Mouse (Mus musculus) cerebellum, postnatal 36 days (tissue): Measurements from ENCODE around the gene Slc39a11.

Experiments
- DNase-seq, 2 experiments: peaks; one replicate each; pipeline ENCODE4 v3.0.0; 2021 to 2022; ENCODE audit warnings: mixed read lengths in 2 of 2

The Slc39a11 gene

GRCm38 (mm10) chr11:113389637-113390036 is 260.2 kb downstream of the Slc39a11 start:
- DNase-seq, result peak in 1 of 2 experiments; percentile 3

GRCm38 (mm10) chr11:113382674-113383571 is 267.0 kb downstream of the Slc39a11 start:
- DNase-seq, result no peak

- no peak for DNase-seq
Observed at GRCm38 (mm10) chr11:113381550-113381949, 268.3 kb downstream of the Slc39a11 start.

- no peak for DNase-seq
Observed at GRCm38 (mm10) chr11:113378867-113379266, 271.0 kb downstream of the Slc39a11 start.

- no peak for DNase-seq
Observed at GRCm38 (mm10) chr11:113376066-113376465, 273.8 kb downstream of the Slc39a11 start.

- DNase-seq, result no peak
Observed at GRCm38 (mm10) chr11:113373926-113374325, 276.0 kb downstream of the Slc39a11 start.

- peak in 1 of 2 experiments; percentile 14 for DNase-seq
Observed at GRCm38 (mm10) chr11:113373331-113373730, 276.5 kb downstream of the Slc39a11 start.

GRCm38 (mm10) chr11:113368046-113368445 is 281.8 kb downstream of the Slc39a11 start:
- no peak for DNase-seq

GRCm38 (mm10) chr11:113366257-113367030 is 283.4 kb downstream of the Slc39a11 start:
- no peak for DNase-seq

GRCm38 (mm10) chr11:113363739-113364138 is 286.1 kb downstream of the Slc39a11 start:
- DNase-seq, result no peak

GRCm38 (mm10) chr11:113362617-113363016 is 287.3 kb downstream of the Slc39a11 start:
- DNase-seq, result no peak

GRCm38 (mm10) chr11:113360049-113360835 is 289.6 kb downstream of the Slc39a11 start:
- no peak for DNase-seq

- no peak for DNase-seq
Observed at GRCm38 (mm10) chr11:113355932-113356331, 293.9 kb downstream of the Slc39a11 start.

GRCm38 (mm10) chr11:113352085-113352815 is 297.6 kb downstream of the Slc39a11 start:
- no peak for DNase-seq

GRCm38 (mm10) chr11:113350583-113350982 is 299.3 kb downstream of the Slc39a11 start:
- DNase-seq, result no peak

- no peak for DNase-seq
Observed at GRCm38 (mm10) chr11:113346895-113347514, 302.9 kb downstream of the Slc39a11 start.

GRCm38 (mm10) chr11:113339770-113340169 is 310.1 kb downstream of the Slc39a11 start:
- no peak for DNase-seq

GRCm38 (mm10) chr11:113338581-113338980 is 311.3 kb downstream of the Slc39a11 start:
- DNase-seq, result no peak

GRCm38 (mm10) chr11:113335706-113336105 is 314.2 kb downstream of the Slc39a11 start:
- no peak for DNase-seq

GRCm38 (mm10) chr11:113334444-113334881 is 315.4 kb downstream of the Slc39a11 start:
- DNase-seq, result no peak

GRCm38 (mm10) chr11:113333535-113333934 is 316.3 kb downstream of the Slc39a11 start:
- DNase-seq, result no peak
